Mouse (Mus musculus) forebrain, embryonic 12.5 days (tissue): Measurements from ENCODE around the gene Taf5. TPM values are rescaled to one million over a fixed set of nuclear protein-coding genes. Genes with fewer than 3 reads are reported as not detected.

Experiments used
- ATAC-seq: fragments of 200-750 bp; cut with Nextera tagmentation; 2 replicates; pipeline ENCODE4 v1.8.0; 2017; ENCODE audit warnings: moderate TSS enrichment; ENCODE audit not compliant: low FRiP score
- H3K27ac ChIP-seq: fragments of 300-500 bp; sonication (generic); 2 replicates; pipeline ENCODE4 v1.5.1; 2016; ENCODE audit warnings: mild to moderate bottlenecking
- H3K27me3 ChIP-seq: fragments of 300-500 bp; sonication (generic); 2 replicates; pipeline ENCODE4 v1.6.1; 2016; ENCODE audit warnings: mild to moderate bottlenecking
- H3K36me3 ChIP-seq: fragments of 300-500 bp; sonication (generic); replicated peaks from 2 replicates; pipeline ENCODE4 v1.6.1; 2016; ENCODE audit warnings: mild to moderate bottlenecking
- H3K4me1 ChIP-seq: fragments of 300-500 bp; sonication (generic); 2 replicates; pipeline ENCODE4 v1.6.1; 2016
- H3K4me2 ChIP-seq: fragments of 300-500 bp; sonication (generic); 2 replicates; pipeline ENCODE4 v1.6.1; 2016; ENCODE audit warnings: mild to moderate bottlenecking, moderate library complexity
- H3K4me3 ChIP-seq: fragments of 300-500 bp; sonication (generic); replicated peaks from 2 replicates; pipeline ENCODE4 v1.5.1; 2016; ENCODE audit warnings: mild to moderate bottlenecking
- H3K9ac ChIP-seq: fragments of 300-500 bp; sonication (generic); 2 replicates; pipeline ENCODE4 v1.6.1; 2016; ENCODE audit warnings: mild to moderate bottlenecking
- H3K9me3 ChIP-seq: fragments of 300-500 bp; sonication (generic); 2 replicates; pipeline ENCODE4 v1.6.1; 2016
- WGBS: fragments of 180-500 bp; shearing (Covaris S2); methylation state at CpG from one replicate; pipeline ENCODE4 v1.1.7; 2016; 5-methylcytosine and 5-hydroxymethylcytosine counted together
- polyA plus RNA-seq: library from polyadenylated mRNA; unstranded; fragments of >200 nt; fragmentation: Nextera tagmentation; extraction: Ambion mirVana; gene quantifications from 2 replicates; pipeline ENCODE4 v1.2.1, GENCODE M21; 2016

Taf5 gene
- polyA plus RNA-seq, 1 experiment from 2014 or later, result 11.4 TPM

- no peaks in the 10 kb centered on the region for H3K9me3 ChIP-seq
- H3K4me1 ChIP-seq, result no peaks in the 10 kb centered on the region
- no peaks in the 10 kb centered on the region for H3K27me3 ChIP-seq
- no peak overlapping the region for H3K4me2 ChIP-seq
- no peak overlapping the region for H3K27ac ChIP-seq
- H3K36me3 ChIP-seq, result peaks cover 54% of the 10 kb centered on the region
- WGBS, result 92% methylated on average over 3 of the region's 3 CpGs
- no peak for ATAC-seq
- no peak overlapping the region for H3K4me3 ChIP-seq
- no peak overlapping the region for H3K9ac ChIP-seq
These were observed 26.6 kb upstream of the Taf5 start for GRCm38 (mm10) chr19:47040720-47041473.

GRCm38 (mm10) chr19:47043608-47044007 lies 23.9 kb upstream of the Taf5 start:
- Histone ChIP-seq H3K9me3 (no peaks in the 10 kb centered on the region), H3K9ac (no peak overlapping the region), H3K27ac (no peak overlapping the region), H3K4me2 (no peak overlapping the region), H3K4me1 (no peaks in the 10 kb centered on the region), H3K4me3 (no peak overlapping the region), H3K27me3 (no peaks in the 10 kb centered on the region), H3K36me3 (peaks cover 57% of the 10 kb centered on the region)
- WGBS, result 86% methylated on average over 3 of the region's 3 CpGs
- no peak for ATAC-seq

- Histone ChIP-seq H3K4me1 (peaks cover 17% of the 10 kb centered on the region), H3K9ac (no peak overlapping the region), H3K9me3 (no peaks in the 10 kb centered on the region), H3K4me2 (no peak overlapping the region), H3K4me3 (no peak overlapping the region), H3K27ac (no peak overlapping the region), H3K27me3 (no peaks in the 10 kb centered on the region), H3K36me3 (peaks cover 36% of the 10 kb centered on the region)
- ATAC-seq, result no peak
- 95% methylated on average over 1 of the region's 1 CpGs for WGBS
These were observed 21.2 kb upstream of the Taf5 start for GRCm38 (mm10) chr19:47046343-47046742.

GRCm38 (mm10) chr19:47047236-47047833 lies 20.2 kb upstream of the Taf5 start:
- Histone ChIP-seq H3K27me3 (no peaks in the 10 kb centered on the region), H3K4me2 (no peak overlapping the region), H3K9me3 (no peaks in the 10 kb centered on the region), H3K9ac (no peak overlapping the region), H3K4me1 (peaks cover 17% of the 10 kb centered on the region), H3K4me3 (no peak overlapping the region), H3K27ac (no peak overlapping the region), H3K36me3 (peaks cover 34% of the 10 kb centered on the region)
- ATAC-seq, result no peak
- 88% methylated on average over 13 of the region's 13 CpGs for WGBS

DNA sequence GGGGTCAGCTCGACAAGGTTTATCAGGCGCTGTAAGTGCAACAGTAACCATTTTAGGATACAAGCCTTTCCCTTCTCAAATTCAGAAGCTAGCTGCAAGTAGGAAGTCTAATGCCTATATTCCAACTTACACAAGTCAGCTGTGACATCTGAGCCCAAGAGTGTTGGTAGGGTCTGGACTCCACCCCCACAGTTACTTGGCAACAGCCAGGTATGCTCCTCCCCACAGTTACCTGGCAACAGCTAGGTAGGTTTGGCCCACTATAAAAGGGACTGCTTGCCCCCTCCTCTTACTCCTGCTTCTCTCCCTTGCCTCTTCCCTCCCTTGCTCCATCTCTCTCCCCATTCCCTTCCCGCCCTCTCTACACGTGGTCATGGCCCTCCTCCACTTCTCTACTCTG lies 18.5 kb upstream of the Taf5 start:
- peak overlapping the region; percentile 93; the same call in 1 of the 2 replicates for H3K9ac ChIP-seq
- peaks cover 31% of the 10 kb centered on the region for H3K36me3 ChIP-seq
- H3K4me2 ChIP-seq, result peak overlapping the region; percentile 64
- H3K27me3 ChIP-seq, result no peaks in the 10 kb centered on the region
- H3K4me1 ChIP-seq, result peaks cover 17% of the 10 kb centered on the region
- H3K27ac ChIP-seq, result no peak overlapping the region
- ATAC-seq, result no peak
- H3K4me3 ChIP-seq, result peak overlapping the region; percentile 83; the same call in 1 of the 2 replicates
- WGBS, result 68% methylated on average over 4 of the region's 4 CpGs
- H3K9me3 ChIP-seq, result no peaks in the 10 kb centered on the region

GRCm38 (mm10) chr19:47049840-47050239 lies 17.7 kb upstream of the Taf5 start:
- 0 out of 2 replicates have a peak, but pooled peaks have one; percentile 46 for ATAC-seq
- Histone ChIP-seq H3K9ac (peak overlapping the region; percentile 93), H3K4me2 (peak overlapping the region; percentile 64), H3K27ac (peak overlapping the region; percentile 96), H3K36me3 (peaks cover 26% of the 10 kb centered on the region), H3K4me1 (peaks cover 17% of the 10 kb centered on the region), H3K27me3 (no peaks in the 10 kb centered on the region), H3K9me3 (no peaks in the 10 kb centered on the region), H3K4me3 (peak overlapping the region; percentile 83)
- 11% methylated on average over 7 of the region's 7 CpGs for WGBS

DNA sequence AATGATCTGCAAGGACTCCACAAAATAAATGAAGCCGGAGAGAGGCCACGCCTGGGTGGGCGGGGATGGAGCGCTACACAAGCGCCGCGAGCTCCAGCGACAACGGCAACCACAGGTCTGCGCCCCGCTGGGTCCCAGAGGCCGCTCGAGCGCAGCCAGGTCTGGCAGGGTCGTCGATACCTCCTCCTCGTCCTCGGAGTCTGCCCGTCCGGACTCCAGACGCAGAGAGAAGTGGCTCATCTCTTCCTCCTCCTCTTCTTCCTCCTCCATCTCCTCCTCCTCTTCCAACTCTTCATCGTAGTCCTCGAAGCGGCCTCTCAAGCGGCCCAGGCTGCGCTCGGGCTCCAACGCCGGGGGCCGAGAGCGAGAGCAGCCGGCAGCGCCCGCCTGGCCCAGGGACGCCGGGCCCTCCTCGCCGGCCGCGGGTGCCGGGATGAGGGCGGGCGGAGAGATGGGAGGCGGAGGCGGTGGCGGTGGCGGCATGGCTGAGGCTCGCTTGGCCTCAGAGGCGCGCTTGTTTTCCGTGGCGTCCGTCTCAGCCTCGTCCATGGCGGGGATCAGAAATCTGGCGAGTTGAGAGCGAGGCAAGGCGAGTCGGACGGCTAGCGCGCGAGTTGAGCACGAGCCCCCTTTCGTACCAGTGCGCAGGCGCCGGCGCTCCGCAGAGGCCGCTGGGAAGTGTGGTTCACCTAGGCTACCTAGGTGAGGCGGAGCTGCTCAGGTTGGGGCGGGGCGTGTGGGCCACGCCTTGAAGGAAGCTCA lies 17.1 kb upstream of the Taf5 start, which contains the start of gene Pcgf6:
TSS of gene Pcgf6 (minus strand) at position 636 of the 762 bp plus-strand sequence.
- under 1% methylated on average over 75 of the region's 75 CpGs for WGBS
- Histone ChIP-seq H3K9me3 (no peaks in the 10 kb centered on the region), H3K4me1 (peaks cover 17% of the 10 kb centered on the region), H3K27me3 (no peaks in the 10 kb centered on the region), H3K36me3 (peaks cover 22% of the 10 kb centered on the region), H3K9ac (peak within 1 kb of the TSS; percentile 93), H3K4me2 (peak within 1 kb of the TSS; percentile 64), H3K4me3 (peak within 1 kb of the TSS; percentile 83), H3K27ac (peak within 1 kb of the TSS; percentile 96)
- peak; percentile 95 for ATAC-seq

DNA sequence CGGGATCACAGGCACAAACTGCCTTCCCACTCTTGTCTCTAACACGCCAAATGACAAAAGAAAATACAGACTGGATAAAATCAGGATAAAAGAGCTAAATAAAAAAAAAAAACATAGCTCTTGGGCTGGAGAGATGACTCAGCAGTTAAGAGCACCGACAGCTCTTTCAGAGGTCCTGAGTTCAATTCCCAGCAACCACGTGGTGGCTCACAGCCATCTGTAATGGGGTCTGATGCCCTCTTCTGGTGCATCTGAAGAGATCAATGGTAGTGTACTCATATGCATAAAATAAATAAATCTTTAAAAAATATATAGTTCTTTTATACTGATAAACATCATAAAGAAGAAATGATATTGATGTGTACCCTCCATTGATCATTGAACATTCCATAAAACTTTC lies 14.6 kb upstream of the Taf5 start:
- Histone ChIP-seq H3K4me2 (no peak overlapping the region), H3K9me3 (no peaks in the 10 kb centered on the region), H3K27me3 (no peaks in the 10 kb centered on the region), H3K27ac (no peak overlapping the region), H3K4me3 (no peak overlapping the region), H3K36me3 (no peaks in the 10 kb centered on the region), H3K9ac (no peak overlapping the region), H3K4me1 (peaks cover 17% of the 10 kb centered on the region)
- 80% methylated on average over 4 of the region's 4 CpGs for WGBS
- ATAC-seq, result no peak

- Histone ChIP-seq H3K4me1 (peaks cover 17% of the 10 kb centered on the region), H3K4me2 (no peak overlapping the region), H3K27me3 (no peaks in the 10 kb centered on the region), H3K4me3 (no peak overlapping the region), H3K36me3 (no peaks in the 10 kb centered on the region), H3K27ac (no peak overlapping the region), H3K9ac (no peak overlapping the region), H3K9me3 (no peaks in the 10 kb centered on the region)
- ATAC-seq, result no peak
- WGBS, result 87% methylated on average over 4 of the region's 4 CpGs
These were observed 14.1 kb upstream of the Taf5 start for GRCm38 (mm10) chr19:47053471-47053870.

DNA sequence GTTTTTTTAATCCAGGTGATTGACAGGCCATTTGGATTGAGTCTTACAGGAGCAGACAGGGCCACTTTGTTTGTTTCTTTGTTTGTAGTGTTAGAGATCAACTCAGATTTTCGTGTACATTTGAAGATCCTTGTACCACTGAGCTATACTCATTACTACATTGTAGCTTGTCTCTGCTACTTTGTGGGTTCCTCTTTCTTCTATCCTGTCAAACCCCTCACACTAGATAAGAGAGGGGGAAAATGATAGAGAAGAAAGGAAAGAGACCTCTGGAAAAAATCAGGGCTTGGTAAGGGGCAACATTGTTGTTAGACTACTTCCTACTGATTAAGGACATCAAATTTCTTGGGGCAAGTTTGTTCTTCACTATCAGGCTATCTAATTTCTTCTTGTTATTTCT lies 9.9 kb upstream of the Taf5 start:
- no peak for ATAC-seq
- H3K4me1 ChIP-seq, result no peaks in the 10 kb centered on the region
- no peak overlapping the region for H3K4me2 ChIP-seq
- H3K4me3 ChIP-seq, result no peak overlapping the region
- H3K9me3 ChIP-seq, result no peaks in the 10 kb centered on the region
- H3K9ac ChIP-seq, result no peak overlapping the region
- H3K27ac ChIP-seq, result no peak overlapping the region
- no peaks in the 10 kb centered on the region for H3K27me3 ChIP-seq
- no peaks in the 10 kb centered on the region for H3K36me3 ChIP-seq
- WGBS, result 65% methylated on average over 1 of the region's 1 CpGs

GRCm38 (mm10) chr19:47065860-47066259 lies 1.7 kb upstream of the Taf5 start:
- no peak overlapping the region for H3K4me2 ChIP-seq

GRCm38 (mm10) chr19:47067924-47068611 lies 522 bp downstream of the Taf5 start:
- WGBS, result under 1% methylated on average over 66 of the region's 72 CpGs
- ATAC-seq, result peak; percentile 93
- Histone ChIP-seq H3K4me1 (peaks cover 8% of the 10 kb centered on the region), H3K9me3 (no peaks in the 10 kb centered on the region), H3K36me3 (peaks cover 23% of the 10 kb centered on the region), H3K27ac (peak overlapping the region; percentile 92), H3K4me3 (peak overlapping the region; percentile 100), H3K27me3 (no peaks in the 10 kb centered on the region), H3K4me2 (peak overlapping the region; percentile 68), H3K9ac (peak overlapping the region; percentile 95)

More at GRCm38 (mm10) chr19:47065860-47066259, 1.7 kb upstream of the Taf5 start:
- H3K27me3 ChIP-seq, result no peaks in the 10 kb centered on the region
- no peak for ATAC-seq
- H3K36me3 ChIP-seq, result peaks cover under 1% of the 10 kb centered on the region; the same call in 1 of the 2 replicates
- no peak overlapping the region for H3K27ac ChIP-seq
- no peak overlapping the region for H3K9ac ChIP-seq
- H3K4me3 ChIP-seq, result no peak overlapping the region
- no peaks in the 10 kb centered on the region for H3K9me3 ChIP-seq
- WGBS, result 93% methylated on average over 3 of the region's 3 CpGs
- H3K4me1 ChIP-seq, result peaks cover 8% of the 10 kb centered on the region
